ENCODE assay signal across 8 mouse cellular contexts in the genomic region with DNA sequence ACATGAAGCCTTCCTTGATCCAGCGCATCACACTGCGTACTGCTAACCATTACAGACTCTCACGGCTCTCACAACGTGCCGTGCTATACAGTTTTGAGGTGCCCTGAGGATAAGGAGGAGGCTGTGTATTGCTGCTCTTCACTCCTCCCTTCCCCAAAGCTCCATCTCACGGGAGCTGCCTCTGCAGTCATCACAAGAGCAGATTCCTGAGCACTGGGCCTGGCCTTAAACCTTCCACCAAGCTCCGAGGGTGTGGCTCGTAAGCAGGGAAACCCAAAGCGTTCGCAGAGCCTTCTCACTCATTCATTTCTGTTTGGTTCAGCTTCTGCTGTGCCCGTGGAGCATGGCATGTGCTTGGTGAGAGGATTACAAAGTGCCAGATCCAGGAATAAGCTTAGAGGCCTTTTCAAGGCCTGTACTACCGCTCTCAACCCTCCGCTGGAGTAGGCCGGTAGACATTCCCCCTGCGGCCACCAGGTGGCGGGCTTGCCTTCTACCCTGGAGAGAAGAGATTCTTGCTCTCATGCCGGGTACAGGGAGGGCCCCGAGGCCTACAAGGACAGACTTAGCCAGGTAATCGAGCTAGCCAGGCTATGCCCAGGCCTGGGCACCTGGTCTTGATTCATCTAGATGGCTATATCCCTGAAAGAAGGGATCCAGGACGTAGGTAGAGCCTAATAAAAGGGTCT. TPM values are rescaled to one million over a fixed set of nuclear protein-coding genes. Genes with fewer than 3 reads are reported as not detected.
DNase-seq lines count a peak whose midpoint lies in the region; ATAC-seq and TF ChIP-seq lines count a peak whose summit lies in the region.

No protein-coding gene starts in this region.

- in situ Hi-C loops in ES-E14 (cut with MboI; ENCODE audit: low sequenced_read_pairs in 2 of 2, unreplicated experiment in 2 of 2) = loop anchor here in 1 of 2 experiments (10.0 kb wide), 1 partner anchor 68 kb away; no protein-coding TSS in a partner anchor

- TF ChIP-seq POLR2A in lung, adult 2 months (IDR thresholded peaks at IDR 0.05; ENCODE audit: borderline replicate concordance, extremely low read depth, low read depth, low read length) = no peak
- no peak for TF ChIP-seq POLR2A in thymus, adult 2 months (IDR thresholded peaks at IDR 0.05; ENCODE audit: control insufficient read depth, extremely low read depth, insufficient read depth, low read length, poor library complexity)

- no peaks in the 10 kb centered on the region for H3K27me3 ChIP-seq in forebrain, postnatal 0 days (ENCODE audit: insufficient read depth, low read length)
- H3K27me3 ChIP-seq in thymus, adult 2 months (ENCODE audit: control insufficient read depth, insufficient read depth, low read length) = no peaks in the 10 kb centered on the region

- WGBS in forebrain, postnatal 0 days = 43% methylated on average over 20 of the region's 20 CpGs
- 37% methylated on average over 20 of the region's 20 CpGs for WGBS in lung, adult 2 months
- 57% methylated on average over 20 of the region's 20 CpGs for WGBS in thymus, adult 2 months

- ATAC-seq in forebrain, postnatal 0 days = peak; percentile 88

- H3K4me2 ChIP-seq in forebrain, postnatal 0 days (ENCODE audit: low read depth) = no peak overlapping the region

- H3K36me3 ChIP-seq in ES-E14 (ENCODE audit: control insufficient read depth, insufficient read depth, low read length, poor library complexity, severe bottlenecking) = peaks cover 22% of the 10 kb centered on the region; the same call in 1 of the 2 replicates
- peaks cover 67% of the 10 kb centered on the region for H3K36me3 ChIP-seq in forebrain, postnatal 0 days (ENCODE audit: insufficient read depth)
- peaks cover 72% of the 10 kb centered on the region for H3K36me3 ChIP-seq in thymus, adult 2 months (ENCODE audit: control insufficient read depth, insufficient read depth, low read length)

- peak; percentile 96 for TF ChIP-seq CTCF in forebrain, postnatal 0 days (IDR thresholded peaks at IDR 0.05; ENCODE audit: low read depth)
- TF ChIP-seq CTCF in layer of hippocampus, adult 2 months (conservative IDR thresholded peaks at IDR 0.05) = peak; percentile 100; the same call in 1 of the 2 replicates
- TF ChIP-seq CTCF in lung, adult 2 months (IDR thresholded peaks at IDR 0.05; ENCODE audit: insufficient read depth, low read length) = peak; percentile 86
- peak; percentile 96 for TF ChIP-seq CTCF in thymus, adult 2 months (IDR thresholded peaks at IDR 0.05; ENCODE audit: borderline replicate concordance, control insufficient read depth, extremely low read depth, insufficient read depth, low read length, poor library complexity)

- DNase-seq in ES-E14 (ENCODE audit: low read depth, low spot score) = peak; percentile 85
- peak; percentile 91 for DNase-seq in cerebellum, adult 11-12 months
- peak; percentile 95 for DNase-seq in forebrain, postnatal 0 days
- DNase-seq in heart, postnatal 4 days = peak; percentile 97
- peak; percentile 91 to 98 for DNase-seq in layer of hippocampus, adult 2 months (ENCODE audit: low spot score in 2 of 2)
- peak; percentile 92 for DNase-seq in lung, adult 2 months
- DNase-seq in ovary, adult 18-20 months (ENCODE audit: low spot score) = peak; percentile 74
- peak; percentile 92 for DNase-seq in thymus, adult 2 months

- peak overlapping the region in 1 of 2 experiments; percentile 7; a peak in 1 of 4 replicates for H3K4me3 ChIP-seq in ES-E14 (ENCODE audit: insufficient read depth in 1 of 2, low read depth in 1 of 2, low read length in 2 of 2, poor library complexity in 1 of 2, severe bottlenecking in 1 of 2)
- no peak overlapping the region for H3K4me3 ChIP-seq in forebrain, postnatal 0 days (ENCODE audit: low read depth, low read length)
- H3K4me3 ChIP-seq in layer of hippocampus, adult 2 months = no peak overlapping the region
- no peak overlapping the region for H3K4me3 ChIP-seq in lung, adult 2 months (replicated peaks; ENCODE audit: extremely low read depth, low read depth, low read length)
- H3K4me3 ChIP-seq in thymus, adult 2 months (ENCODE audit: control insufficient read depth, insufficient read depth, low read length) = no peak overlapping the region

- peak overlapping the region; percentile 87 for H3K9ac ChIP-seq in ES-E14 (ENCODE audit: insufficient read depth, low read depth, low read length, poor library complexity, severe bottlenecking)
- H3K9ac ChIP-seq in forebrain, postnatal 0 days = peak overlapping the region; percentile 52

- H3K9me3 ChIP-seq in ES-E14 (ENCODE audit: control insufficient read depth, insufficient read depth, low read depth, low read length) = no peaks in the 10 kb centered on the region
- H3K9me3 ChIP-seq in forebrain, postnatal 0 days (ENCODE audit: low read length) = no peaks in the 10 kb centered on the region

- H3K4me1 ChIP-seq in ES-E14 (ENCODE audit: control insufficient read depth in 2 of 2, insufficient read depth in 2 of 2, low read length in 2 of 2, poor library complexity in 1 of 2) = peaks cover 9 to 48% of the 10 kb centered on the region in 2 experiments; a peak in 3 of 4 replicates
- peaks cover 2% of the 10 kb centered on the region; the same call in 1 of the 2 replicates for H3K4me1 ChIP-seq in forebrain, postnatal 0 days (ENCODE audit: insufficient read depth)
- peaks cover 8% of the 10 kb centered on the region for H3K4me1 ChIP-seq in lung, adult 2 months (ENCODE audit: control insufficient read depth, insufficient read depth, low read length)
- H3K4me1 ChIP-seq in thymus, adult 2 months (replicated peaks; ENCODE audit: control insufficient read depth, insufficient read depth, low read length) = 0 out of 2 replicates have a peak, but pooled peaks cover 2% of the 10 kb centered on the region

- peak overlapping the region; percentile 65 for H3K27ac ChIP-seq in ES-E14 (ENCODE audit: insufficient read depth, low read depth, low read length, poor library complexity, severe bottlenecking)
- H3K27ac ChIP-seq in forebrain, postnatal 0 days (ENCODE audit: low read depth, low read length) = peak overlapping the region; percentile 60
- peak overlapping the region; percentile 93 for H3K27ac ChIP-seq in layer of hippocampus, adult 2 months
- H3K27ac ChIP-seq in thymus, adult 2 months (ENCODE audit: control insufficient read depth, insufficient read depth, low read length) = no peak overlapping the region; the same call in 1 of the 2 replicates

TF ChIP-seq in ES-E14, 5 proteins besides CTCF, POLR2A, EP300 and RAD21:
- no peak for TF ChIP-seq HCFC1 (IDR thresholded peaks at IDR 0.05; ENCODE audit: borderline replicate concordance, insufficient read depth, low read length)
- TF ChIP-seq ZNF384 (IDR thresholded peaks at IDR 0.05; ENCODE audit: low read depth, low read length) = no peak
- peak; percentile 72; the same call in 1 of the 2 replicates for TF ChIP-seq ZC3H11A (IDR thresholded peaks at IDR 0.05; ENCODE audit: borderline replicate concordance, low read depth, low read length)
- TF ChIP-seq CHD2 (IDR thresholded peaks at IDR 0.05; ENCODE audit: low read depth, low read length) = no peak
TF ChIP-seq in ES-E14: peak in this region for 1.

RNA-seq across cellular contexts. Expression of a gene that starts 9.8 kb away (rescaled TPM):
- total RNA-seq in ES-E14 (2012; rRNA removed) = 39.3 and 87.4 TPM in 2 replicates
- total RNA-seq in forebrain, postnatal 0 days (2014; rRNA removed) = 21.5 and 30.8 TPM in 2 replicates
- 26.6 and 29.9 TPM in 2 replicates for polyA plus RNA-seq in forebrain, postnatal 0 days (2015; fragmentation: Nextera tagmentation; extraction: Ambion mirVana)
- total RNA-seq in heart, postnatal 4 days (2021) = 10 to 100 TPM; 19.9 to 20.2 TPM
- total RNA-seq in layer of hippocampus, adult 2 months (2021) = 10 to 100 TPM; 18.8 to 20.8 TPM
- 2.9 and 3.8 TPM in 2 replicates for polyA plus RNA-seq in lung, adult 2 months (2012; rRNA removed)
- polyA plus RNA-seq in thymus, adult 2 months (2012; rRNA removed) = 4.2 and 4.4 TPM in 2 replicates

RNA-seq across cellular contexts. Expression of a gene that starts 27.4 kb away (rescaled TPM):
- total RNA-seq in ES-E14 (2012; rRNA removed) = 55.0 and 91.6 TPM in 2 replicates
- total RNA-seq in forebrain, postnatal 0 days (2014; rRNA removed) = 121 and 177 TPM in 2 replicates
- 165 and 166 TPM in 2 replicates for polyA plus RNA-seq in forebrain, postnatal 0 days (2015; fragmentation: Nextera tagmentation; extraction: Ambion mirVana)
- total RNA-seq in heart, postnatal 4 days (2021) = 10 to 100 TPM; 54.1 to 54.2 TPM
- 10 to 100 TPM; 71.5 to 73.3 TPM for total RNA-seq in layer of hippocampus, adult 2 months (2021)
- 125 and 149 TPM in 2 replicates for polyA plus RNA-seq in lung, adult 2 months (2012; rRNA removed)
- polyA plus RNA-seq in thymus, adult 2 months (2012; rRNA removed) = 270 and 324 TPM in 2 replicates

RNA-seq across cellular contexts. Expression of a gene that starts 39.4 kb away (rescaled TPM):
- total RNA-seq in ES-E14 (2012; rRNA removed) = 74.5 and 122 TPM in 2 replicates
- total RNA-seq in forebrain, postnatal 0 days (2014; rRNA removed) = 58.8 and 70.5 TPM in 2 replicates
- polyA plus RNA-seq in forebrain, postnatal 0 days (2015; fragmentation: Nextera tagmentation; extraction: Ambion mirVana) = 59.8 and 71.3 TPM in 2 replicates
- total RNA-seq in heart, postnatal 4 days (2021) = 10 to 100 TPM; 71.8 to 76.6 TPM
- total RNA-seq in layer of hippocampus, adult 2 months (2021) = 10 to 100 TPM; 23.5 to 25.4 TPM
- polyA plus RNA-seq in lung, adult 2 months (2012; rRNA removed) = 323 and 438 TPM in 2 replicates
- 54.6 and 66.4 TPM in 2 replicates for polyA plus RNA-seq in thymus, adult 2 months (2012; rRNA removed)

RNA-seq across cellular contexts. Expression of a gene that starts 57.4 kb away (rescaled TPM):
- 1.7 and 2.3 TPM in 2 replicates for total RNA-seq in ES-E14 (2012; rRNA removed)
- total RNA-seq in forebrain, postnatal 0 days (2014; rRNA removed) = 4.3 TPM in 2 replicates
- polyA plus RNA-seq in forebrain, postnatal 0 days (2015; fragmentation: Nextera tagmentation; extraction: Ambion mirVana) = 4.4 and 5.4 TPM in 2 replicates
- total RNA-seq in heart, postnatal 4 days (2021) = 10 to 100 TPM; 13.7 to 15.1 TPM
- 1 to 10 TPM; 1.4 to 1.6 TPM for total RNA-seq in layer of hippocampus, adult 2 months (2021)
- 84.7 and 90.1 TPM in 2 replicates for polyA plus RNA-seq in lung, adult 2 months (2012; rRNA removed)
- 1.6 and 1.9 TPM in 2 replicates for polyA plus RNA-seq in thymus, adult 2 months (2012; rRNA removed)
